Mouse (Mus musculus): ENCODE results near the gene Pdha2. TPM values are rescaled to one million over a fixed set of nuclear protein-coding genes. Genes with fewer than 3 reads are reported as not detected.

The Pdha2 gene
- polyA plus RNA-seq, 1 experiment from 2014 or later = not detected

DNA sequence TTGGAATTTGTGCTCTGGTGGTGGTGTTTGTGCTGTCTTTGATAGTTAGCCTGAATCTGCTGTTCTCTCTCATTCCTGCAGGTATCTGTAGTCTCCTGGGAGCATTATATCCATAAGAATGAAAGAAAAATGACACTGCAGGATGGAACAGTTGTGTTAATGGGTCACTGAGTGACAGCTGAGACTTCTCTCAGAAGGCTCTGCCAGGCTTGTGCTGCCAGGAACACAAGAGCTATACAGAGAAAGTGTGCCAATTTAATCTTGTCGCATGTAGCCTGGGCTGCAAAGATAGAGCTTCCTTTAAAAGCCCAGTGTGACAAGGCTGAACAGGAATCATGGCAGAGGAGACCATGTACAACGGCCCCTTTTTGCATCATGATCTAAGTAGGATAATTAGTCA, 2.6 kb upstream of the Pdha2 start:
- ATAC-seq = no peak
- Histone ChIP-seq H3K36me3 (ENCODE audit: control insufficient read depth, insufficient read depth, low read length) (no peaks in the 10 kb centered on the region), H3K27me3 (replicated peaks; ENCODE audit: control insufficient read depth, insufficient read depth, low read length) (no peaks in the 10 kb centered on the region), H3K4me2 (ENCODE audit: low read depth, low read length) (no peak overlapping the region), H3K9ac (ENCODE audit: low read depth, low read length) (no peak overlapping the region), H3K4me1 (ENCODE audit: control insufficient read depth, insufficient read depth, low read length) (no peaks in the 10 kb centered on the region), H3K27ac (ENCODE audit: low read length) (no peak overlapping the region), H3K4me3 (ENCODE audit: low read length) (no peak overlapping the region), H3K9me3 (ENCODE audit: control insufficient read depth, low read length) (peaks cover 3% of the 10 kb centered on the region; the same call in 1 of the 2 replicates)
- 81% methylated on average over 2 of the region's 2 CpGs for WGBS

DNA sequence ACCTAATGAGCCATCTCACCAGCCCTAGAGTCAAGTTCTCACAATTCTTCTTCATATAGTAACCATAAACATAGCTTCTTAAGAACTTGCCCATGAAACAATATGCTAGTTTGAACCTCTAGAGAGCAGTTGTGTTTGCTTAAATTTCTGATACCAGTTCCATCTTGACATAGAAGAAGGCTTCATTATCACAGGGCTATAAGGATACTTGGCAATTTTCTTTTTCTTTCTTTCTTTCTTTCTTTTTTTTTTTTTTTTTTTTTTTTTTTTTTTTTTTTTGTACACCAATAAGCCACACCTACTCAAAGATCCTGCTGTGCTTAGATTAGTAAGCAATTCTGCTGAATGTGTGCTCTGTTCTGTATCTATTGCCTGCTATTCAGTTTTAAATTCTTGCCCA, 2.0 kb upstream of the Pdha2 start:
- Histone ChIP-seq H3K9me3 (ENCODE audit: control insufficient read depth, low read length) (peaks cover 3% of the 10 kb centered on the region; the same call in 1 of the 2 replicates), H3K4me3 (ENCODE audit: low read length) (no peak overlapping the region), H3K27me3 (replicated peaks; ENCODE audit: control insufficient read depth, insufficient read depth, low read length) (no peaks in the 10 kb centered on the region), H3K4me2 (ENCODE audit: low read depth, low read length) (no peak overlapping the region), H3K36me3 (ENCODE audit: control insufficient read depth, insufficient read depth, low read length) (no peaks in the 10 kb centered on the region), H3K9ac (ENCODE audit: low read depth, low read length) (no peak overlapping the region), H3K4me1 (ENCODE audit: control insufficient read depth, insufficient read depth, low read length) (no peaks in the 10 kb centered on the region), H3K27ac (ENCODE audit: low read length) (no peak overlapping the region)
- ATAC-seq = no peak

DNA sequence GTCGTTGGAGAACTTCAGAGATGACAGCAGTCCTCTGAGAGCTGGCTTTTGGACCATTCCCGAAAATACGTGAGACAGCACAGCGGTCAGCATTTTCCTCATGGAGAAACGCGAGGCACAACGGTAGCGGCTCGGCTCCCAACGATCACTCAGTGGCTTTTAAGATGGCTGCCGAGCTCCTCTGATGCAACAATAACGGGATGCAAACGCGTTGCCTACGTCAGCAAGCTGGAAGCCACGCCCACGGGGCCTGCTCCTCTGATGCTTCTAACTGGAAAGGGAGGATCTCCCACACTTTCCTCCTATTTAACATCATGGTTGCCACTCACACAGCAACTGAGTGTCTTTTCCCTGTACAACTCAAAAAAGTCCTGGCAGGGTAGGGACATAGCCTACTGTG, 511 bp downstream of the Pdha2 start:
- H3K27me3 ChIP-seq (replicated peaks; ENCODE audit: control insufficient read depth, insufficient read depth, low read length) = no peaks in the 10 kb centered on the region
- no peaks in the 10 kb centered on the region for H3K36me3 ChIP-seq (ENCODE audit: control insufficient read depth, insufficient read depth, low read length)
- WGBS = 96% methylated on average over 17 of the region's 17 CpGs
- H3K4me1 ChIP-seq (ENCODE audit: control insufficient read depth, insufficient read depth, low read length) = no peaks in the 10 kb centered on the region
- no peak overlapping the region for H3K9ac ChIP-seq (ENCODE audit: low read depth, low read length)
- H3K9me3 ChIP-seq (ENCODE audit: control insufficient read depth, low read length) = peaks cover 3% of the 10 kb centered on the region; the same call in 1 of the 2 replicates
- ATAC-seq = no peak
- H3K27ac ChIP-seq (ENCODE audit: low read length) = no peak overlapping the region
- H3K4me3 ChIP-seq (ENCODE audit: low read length) = no peak overlapping the region
- H3K4me2 ChIP-seq (ENCODE audit: low read depth, low read length) = no peak overlapping the region

DNA sequence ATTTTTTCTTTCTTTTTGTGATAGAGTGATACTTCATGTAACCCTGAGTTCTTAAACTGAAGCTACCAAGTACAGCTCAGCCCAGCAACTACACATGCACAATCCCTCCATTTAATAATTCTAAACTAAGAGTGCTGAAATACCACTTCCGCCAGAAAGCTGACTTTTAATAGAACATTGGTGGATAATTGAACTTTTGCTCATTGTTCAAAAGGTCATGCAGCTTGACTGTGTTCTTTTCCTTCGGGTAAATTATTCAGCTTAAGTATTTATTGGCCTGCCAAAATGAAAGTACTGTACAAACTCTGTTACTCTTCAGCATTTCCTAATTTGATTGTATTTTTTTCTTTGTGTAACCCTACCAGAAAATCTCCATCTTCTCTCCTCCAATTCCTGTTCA, 10.4 kb downstream of the Pdha2 start:
- WGBS = 67% methylated on average over 2 of the region's 2 CpGs
- no peaks in the 10 kb centered on the region for H3K36me3 ChIP-seq (ENCODE audit: control insufficient read depth, insufficient read depth, low read length)

DNA sequence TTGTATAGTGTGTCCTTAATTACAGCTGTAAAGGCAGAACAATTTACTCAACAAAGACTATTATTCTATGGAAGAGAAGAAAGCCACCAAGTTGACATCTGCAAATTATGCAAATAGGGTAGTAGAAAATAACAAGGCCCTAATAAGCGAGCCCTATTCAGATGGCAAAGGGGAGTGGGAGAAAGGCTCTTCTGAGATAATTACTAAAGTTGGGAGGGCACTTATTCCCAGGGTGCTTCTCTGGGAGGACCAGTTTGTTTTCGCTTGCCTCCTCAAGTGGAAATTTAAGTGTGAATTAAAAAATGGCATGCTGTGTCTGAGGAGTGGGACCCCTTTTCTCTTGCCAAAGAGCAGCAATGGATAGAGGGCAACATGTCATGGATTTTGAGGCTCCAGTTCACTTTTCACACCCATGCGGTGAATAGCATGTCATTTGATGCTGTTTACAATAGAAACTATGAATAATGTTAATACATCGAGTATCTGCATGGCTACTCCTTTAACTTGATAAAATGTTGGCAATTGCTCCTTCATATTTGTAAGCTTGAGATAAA, 14.8 kb downstream of the Pdha2 start:
- Histone ChIP-seq H3K9me3 (ENCODE audit: control insufficient read depth, low read length) (no peaks in the 10 kb centered on the region), H3K27ac (ENCODE audit: low read length) (no peak overlapping the region), H3K4me2 (ENCODE audit: low read depth, low read length) (no peak overlapping the region), H3K4me1 (ENCODE audit: control insufficient read depth, insufficient read depth, low read length) (no peaks in the 10 kb centered on the region), H3K9ac (ENCODE audit: low read depth, low read length) (no peak overlapping the region), H3K4me3 (ENCODE audit: low read length) (no peak overlapping the region), H3K27me3 (replicated peaks; ENCODE audit: control insufficient read depth, insufficient read depth, low read length) (no peaks in the 10 kb centered on the region), H3K36me3 (ENCODE audit: control insufficient read depth, insufficient read depth, low read length) (no peaks in the 10 kb centered on the region)
- no peak for ATAC-seq
- 80% methylated on average over 4 of the region's 4 CpGs for WGBS

More for the DNA sequence above, 10.4 kb downstream of the Pdha2 start:
- Histone ChIP-seq H3K4me3 (ENCODE audit: low read length) (no peak overlapping the region), H3K9me3 (ENCODE audit: control insufficient read depth, low read length) (no peaks in the 10 kb centered on the region), H3K4me2 (ENCODE audit: low read depth, low read length) (no peak overlapping the region), H3K4me1 (ENCODE audit: control insufficient read depth, insufficient read depth, low read length) (no peaks in the 10 kb centered on the region), H3K27ac (ENCODE audit: low read length) (no peak overlapping the region), H3K27me3 (replicated peaks; ENCODE audit: control insufficient read depth, insufficient read depth, low read length) (no peaks in the 10 kb centered on the region), H3K9ac (ENCODE audit: low read depth, low read length) (no peak overlapping the region)
- no peak for ATAC-seq

DNA sequence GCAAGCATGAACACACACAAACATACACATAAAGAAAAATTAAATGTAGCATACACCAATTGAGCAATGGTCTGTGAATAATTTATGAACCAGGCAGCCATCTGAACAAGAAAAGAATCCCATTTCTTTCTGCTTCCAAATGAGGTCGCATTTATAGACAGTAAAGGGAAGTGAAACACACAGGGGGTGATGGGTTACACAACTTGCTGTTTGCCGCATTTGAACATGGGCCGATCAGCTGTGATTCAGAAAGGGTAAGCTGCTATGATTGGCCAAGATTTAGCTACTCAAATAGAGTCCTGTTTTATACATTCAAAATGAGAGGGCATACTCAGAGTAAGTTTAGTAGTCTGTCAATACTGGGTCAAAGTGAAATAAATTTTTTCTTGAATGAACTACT, 20.5 kb downstream of the Pdha2 start:
- 79% methylated on average over 3 of the region's 3 CpGs for WGBS
- no peaks in the 10 kb centered on the region for H3K4me1 ChIP-seq (ENCODE audit: control insufficient read depth, insufficient read depth, low read length)
- no peaks in the 10 kb centered on the region for H3K27me3 ChIP-seq (replicated peaks; ENCODE audit: control insufficient read depth, insufficient read depth, low read length)
- H3K4me2 ChIP-seq (ENCODE audit: low read depth, low read length) = no peak overlapping the region
- no peaks in the 10 kb centered on the region for H3K9me3 ChIP-seq (ENCODE audit: control insufficient read depth, low read length)
- H3K9ac ChIP-seq (ENCODE audit: low read depth, low read length) = no peak overlapping the region
- H3K27ac ChIP-seq (ENCODE audit: low read length) = no peak overlapping the region
- H3K4me3 ChIP-seq (ENCODE audit: low read length) = no peak overlapping the region
- H3K36me3 ChIP-seq (ENCODE audit: control insufficient read depth, insufficient read depth, low read length) = no peaks in the 10 kb centered on the region
- no peak for ATAC-seq

DNA sequence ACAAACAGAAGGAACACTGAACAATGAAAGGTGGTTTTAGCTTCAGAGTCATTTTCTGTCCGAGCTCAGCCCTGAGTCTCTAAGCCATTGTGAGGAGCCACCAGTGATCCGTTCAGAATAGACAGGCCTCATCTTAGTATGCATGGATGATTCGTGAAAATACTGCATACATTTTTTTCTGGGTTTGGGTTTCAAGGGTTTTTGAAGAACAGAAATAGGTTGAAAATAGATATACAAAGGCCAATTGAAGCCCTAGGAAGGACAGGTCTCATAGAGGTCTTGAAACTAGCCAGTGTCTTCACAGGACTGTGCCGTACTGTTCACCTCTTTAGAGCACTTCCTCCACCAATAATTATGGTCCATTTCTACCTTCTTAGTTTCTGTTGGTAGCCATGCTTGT, 21.7 kb downstream of the Pdha2 start:
- Histone ChIP-seq H3K9ac (ENCODE audit: low read depth, low read length) (no peak overlapping the region), H3K4me3 (ENCODE audit: low read length) (no peak overlapping the region), H3K4me2 (ENCODE audit: low read depth, low read length) (no peak overlapping the region), H3K4me1 (ENCODE audit: control insufficient read depth, insufficient read depth, low read length) (no peaks in the 10 kb centered on the region), H3K36me3 (ENCODE audit: control insufficient read depth, insufficient read depth, low read length) (no peaks in the 10 kb centered on the region), H3K27me3 (replicated peaks; ENCODE audit: control insufficient read depth, insufficient read depth, low read length) (no peaks in the 10 kb centered on the region), H3K27ac (ENCODE audit: low read length) (no peak overlapping the region), H3K9me3 (ENCODE audit: control insufficient read depth, low read length) (no peaks in the 10 kb centered on the region)
- ATAC-seq = no peak
- 81% methylated on average over 4 of the region's 4 CpGs for WGBS

DNA sequence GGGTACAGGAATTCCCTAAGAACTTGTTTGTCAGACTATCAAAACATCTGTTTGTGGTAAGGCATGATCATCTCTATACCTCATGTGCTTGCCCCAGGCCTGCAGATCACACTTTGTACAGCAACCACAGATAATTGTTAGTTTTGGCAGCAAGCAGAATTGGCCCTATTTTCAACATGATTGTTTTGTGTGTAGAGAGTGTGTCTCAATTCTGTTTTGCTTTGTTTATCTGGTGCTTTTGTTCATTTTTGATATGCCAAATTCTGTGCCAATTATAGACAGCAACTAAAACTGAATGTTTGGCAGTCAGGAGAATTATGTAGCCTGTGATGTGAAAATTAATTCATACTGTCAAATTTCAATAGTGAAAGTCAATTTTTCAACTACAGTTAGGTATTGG, 51.2 kb downstream of the Pdha2 start:
- Histone ChIP-seq H3K36me3 (ENCODE audit: control insufficient read depth, insufficient read depth, low read length) (no peaks in the 10 kb centered on the region), H3K4me2 (ENCODE audit: low read depth, low read length) (no peak overlapping the region), H3K4me1 (ENCODE audit: control insufficient read depth, insufficient read depth, low read length) (no peaks in the 10 kb centered on the region), H3K9me3 (ENCODE audit: control insufficient read depth, low read length) (no peaks in the 10 kb centered on the region), H3K4me3 (ENCODE audit: low read length) (no peak overlapping the region), H3K27ac (ENCODE audit: low read length) (no peak overlapping the region), H3K9ac (ENCODE audit: low read depth, low read length) (no peak overlapping the region), H3K27me3 (replicated peaks; ENCODE audit: control insufficient read depth, insufficient read depth, low read length) (no peaks in the 10 kb centered on the region)
- ATAC-seq = no peak
